ENCODE assay signal across 8 mouse cellular contexts in genomic region chr4:35372528-35373212, GRCm38 (mm10).
DNase-seq lines count a peak whose midpoint lies in the region; ATAC-seq and TF ChIP-seq lines count a peak whose summit lies in the region.

No protein-coding gene starts in this region.

- no peaks in the 10 kb centered on the region for H3K9me3 ChIP-seq in heart, embryonic 11.5 days (replicated peaks; ENCODE audit: control insufficient read depth, low read length)
- no peaks in the 10 kb centered on the region; the same call in 1 of the 2 replicates for H3K9me3 ChIP-seq in limb, embryonic 10.5 days (replicated peaks)
- no peaks in the 10 kb centered on the region; the same call in 1 of the 2 replicates for H3K9me3 ChIP-seq in midbrain, embryonic 16.5 days (replicated peaks; ENCODE audit: control insufficient read depth, low read length, poor library complexity, severe bottlenecking)

- WGBS in heart, adult 2 months, result 24% methylated on average over 8 of the region's 8 CpGs
- 27% methylated on average over 8 of the region's 8 CpGs for WGBS in heart, embryonic 11.5 days (ENCODE audit: insufficient replicate concordance)
- WGBS in limb, embryonic 10.5 days, result 34% methylated on average over 8 of the region's 8 CpGs
- 26% methylated on average over 8 of the region's 8 CpGs for WGBS in midbrain, embryonic 16.5 days

- no peak overlapping the region for H3K9ac ChIP-seq in heart, adult 2 months (ENCODE audit: low read depth, low read length)
- H3K9ac ChIP-seq in heart, embryonic 11.5 days (ENCODE audit: low read depth, low read length), result no peak overlapping the region
- no peak overlapping the region for H3K9ac ChIP-seq in midbrain, embryonic 16.5 days (ENCODE audit: low read depth, low read length)

- H3K4me2 ChIP-seq in heart, embryonic 11.5 days, result no peak overlapping the region
- H3K4me2 ChIP-seq in midbrain, embryonic 16.5 days (ENCODE audit: low read length), result peak overlapping the region; percentile 38

- H3K4me3 ChIP-seq in heart, adult 2 months, result no peak overlapping the region
- no peak overlapping the region for H3K4me3 ChIP-seq in heart, embryonic 11.5 days (ENCODE audit: low read depth, low read length)
- no peak overlapping the region for H3K4me3 ChIP-seq in limb, embryonic 10.5 days
- H3K4me3 ChIP-seq in midbrain, embryonic 16.5 days (ENCODE audit: low read depth, low read length), result no peak overlapping the region

- TF ChIP-seq EP300 in heart, adult 2 months (IDR thresholded peaks at IDR 0.05; ENCODE audit: insufficient read depth, low read depth, low read length), result 0 out of 2 replicates have a peak, but pooled peaks have one; percentile 31

- no peaks in the 10 kb centered on the region for H3K36me3 ChIP-seq in heart, adult 2 months (ENCODE audit: control insufficient read depth, insufficient read depth, low read length)
- no peaks in the 10 kb centered on the region for H3K36me3 ChIP-seq in heart, embryonic 11.5 days (ENCODE audit: control insufficient read depth, insufficient read depth, low read length)
- peaks cover 4% of the 10 kb centered on the region for H3K36me3 ChIP-seq in limb, embryonic 10.5 days
- H3K36me3 ChIP-seq in midbrain, embryonic 16.5 days (ENCODE audit: control insufficient read depth, insufficient read depth, low read length), result no peaks in the 10 kb centered on the region
- H3K36me3 ChIP-seq in splenic B cell, adult 2 months (ENCODE audit: control insufficient read depth, insufficient read depth, low read length, poor library complexity, severe bottlenecking), result no peaks in the 10 kb centered on the region

- no peak for TF ChIP-seq POLR2A in heart, adult 2 months (IDR thresholded peaks at IDR 0.05; ENCODE audit: insufficient read depth, low read depth, low read length)

- intact Hi-C loops in heart, adult 2 months (cut with DNase I), result loop anchor here (10.0 kb wide), 1 partner anchor 418 kb away; no protein-coding TSS in a partner anchor
- intact Hi-C loops in gastrocnemius, postnatal 36 days (cut with DNase I), result no loop called here

- peak; percentile 92 for TF ChIP-seq CTCF in heart, adult 2 months (IDR thresholded peaks at IDR 0.05)

- ATAC-seq in heart, embryonic 11.5 days (replicated peaks; ENCODE audit: insufficient number of reproducible peaks, low FRiP score, low TSS enrichment), result no peak
- ATAC-seq in midbrain, embryonic 16.5 days, result peak; percentile 91

- no peaks in the 10 kb centered on the region for H3K27me3 ChIP-seq in heart, adult 2 months (ENCODE audit: control insufficient read depth, insufficient read depth, low read length)
- no peaks in the 10 kb centered on the region for H3K27me3 ChIP-seq in heart, embryonic 11.5 days (ENCODE audit: control insufficient read depth, insufficient read depth, low read length)
- no peaks in the 10 kb centered on the region for H3K27me3 ChIP-seq in limb, embryonic 10.5 days (ENCODE audit: low read depth, poor library complexity, severe bottlenecking)
- no peaks in the 10 kb centered on the region for H3K27me3 ChIP-seq in midbrain, embryonic 16.5 days (ENCODE audit: control insufficient read depth, insufficient read depth, low read depth, low read length)
- H3K27me3 ChIP-seq in splenic B cell, adult 2 months (ENCODE audit: control insufficient read depth, insufficient read depth, low read length, poor library complexity, severe bottlenecking), result no peaks in the 10 kb centered on the region

- H3K79me2 ChIP-seq in heart, adult 2 months (replicated peaks; ENCODE audit: control insufficient read depth, insufficient read depth, low read length), result no peaks in the 10 kb centered on the region

- DNase-seq in heart, adult 2 months, result peak; percentile 24 to 63
- DNase-seq in embryo, embryonic 10 days (ENCODE audit: low spot score), result peak; percentile 95
- DNase-seq in gastrocnemius, postnatal 36 days, result peak; percentile 20 to 38
- peak; percentile 66 for DNase-seq in kidney, adult 9 months
- peak; percentile 89 for DNase-seq in limb, embryonic 10.5 days (ENCODE audit: low spot score)
- DNase-seq in splenic B cell, adult 2 months (ENCODE audit: low read depth, low spot score), result peak; percentile 46

- no peak overlapping the region for H3K27ac ChIP-seq in heart, adult 2 months
- H3K27ac ChIP-seq in heart, embryonic 11.5 days (ENCODE audit: low read depth, low read length), result no peak overlapping the region
- H3K27ac ChIP-seq in limb, embryonic 10.5 days, result peak overlapping the region; percentile 80
- peak overlapping the region; percentile 25 for H3K27ac ChIP-seq in midbrain, embryonic 16.5 days (ENCODE audit: low read length)

- no peaks in the 10 kb centered on the region for H3K4me1 ChIP-seq in heart, adult 2 months (ENCODE audit: control insufficient read depth, insufficient read depth, low read length)
- H3K4me1 ChIP-seq in heart, embryonic 11.5 days (ENCODE audit: control insufficient read depth, insufficient read depth, low read length), result no peaks in the 10 kb centered on the region
- H3K4me1 ChIP-seq in limb, embryonic 10.5 days, result peaks cover 33% of the 10 kb centered on the region
- peaks cover 14% of the 10 kb centered on the region for H3K4me1 ChIP-seq in midbrain, embryonic 16.5 days (ENCODE audit: control insufficient read depth, insufficient read depth, low read length)

Comparison
In these comparisons a context has a peak if more than half of its experiments do, and no peak if none do; other contexts are left out.
1. DNase-seq: peak in every context shown above with its lines; median percentile 95 in embryo, embryonic 10 days; 89 in limb, embryonic 10.5 days; 66 in kidney, adult 9 months; 46 in splenic B cell, adult 2 months; 44 in heart, adult 2 months; 29 in gastrocnemius, postnatal 36 days.
2. H3K27ac ChIP-seq: peak in limb, embryonic 10.5 days (single experiment) and midbrain, embryonic 16.5 days (single experiment); none in heart, adult 2 months (single experiment) and heart, embryonic 11.5 days (single experiment).